Mouse (Mus musculus): Measurements from ENCODE around the gene Brpf3.

Brpf3 gene

DNA sequence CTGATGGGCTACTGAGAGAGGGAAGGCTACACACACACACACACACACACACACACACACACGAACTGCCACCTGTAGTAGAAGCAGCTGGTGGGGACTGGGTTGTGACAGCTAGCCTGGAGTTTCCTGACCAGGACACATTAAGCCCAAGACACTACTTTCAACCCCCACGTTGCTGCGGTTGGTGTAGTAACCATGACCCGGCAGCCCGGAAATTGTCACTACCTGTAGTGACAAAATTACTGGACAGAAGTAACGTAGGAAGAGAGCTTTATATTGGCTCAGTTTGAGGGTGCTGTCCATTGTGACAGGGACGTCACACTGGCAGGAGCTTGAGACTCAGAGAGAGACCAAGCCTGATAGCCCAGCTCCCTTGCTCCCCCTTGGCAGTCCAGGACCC is 71.4 kb downstream of the Brpf3 start:
- no peak for DNase-seq (ENCODE audit: low read depth, low spot score)

DNA sequence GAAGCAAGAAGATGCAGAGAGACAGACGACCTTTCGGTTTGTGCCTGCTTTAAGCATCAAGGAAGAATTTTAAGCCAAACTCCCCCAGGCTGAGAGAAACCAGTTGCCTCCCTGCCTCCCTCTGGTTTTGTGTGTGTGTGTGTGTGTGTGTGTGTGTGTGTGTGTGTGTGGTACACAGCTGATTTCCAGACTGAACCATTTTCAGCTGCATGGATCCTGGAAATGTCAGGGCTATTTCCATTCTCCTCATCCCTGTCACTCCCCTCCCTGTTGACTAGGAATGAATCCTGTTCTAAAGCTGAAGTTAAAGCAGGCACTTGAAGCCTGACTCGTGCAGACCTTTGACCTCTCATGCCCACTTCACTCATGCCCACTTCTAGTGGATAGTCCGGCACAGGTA is 73.3 kb downstream of the Brpf3 start:
- no peak for DNase-seq (ENCODE audit: low read depth, low spot score)

DNA sequence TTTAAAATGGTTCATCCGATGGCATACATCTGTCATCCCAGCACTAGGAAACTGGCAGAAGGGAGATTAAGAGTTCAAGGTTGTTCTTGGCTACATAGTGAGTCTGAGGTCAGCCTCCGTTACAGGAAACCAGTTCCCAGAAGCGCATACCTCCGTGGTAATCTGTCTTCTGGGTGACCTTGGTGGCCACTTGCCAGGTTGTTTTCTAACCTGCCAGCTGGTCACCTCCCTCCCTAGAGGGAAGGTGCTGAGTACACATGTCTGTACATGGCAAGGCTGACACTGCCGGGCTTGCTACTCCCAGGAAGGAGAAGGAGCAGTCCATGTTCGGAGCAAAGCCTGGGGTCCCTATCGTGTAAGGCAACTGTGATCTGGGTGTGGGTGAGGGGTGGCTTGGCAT is 73.9 kb downstream of the Brpf3 start:
- no peak for DNase-seq (ENCODE audit: low read depth, low spot score)

DNA sequence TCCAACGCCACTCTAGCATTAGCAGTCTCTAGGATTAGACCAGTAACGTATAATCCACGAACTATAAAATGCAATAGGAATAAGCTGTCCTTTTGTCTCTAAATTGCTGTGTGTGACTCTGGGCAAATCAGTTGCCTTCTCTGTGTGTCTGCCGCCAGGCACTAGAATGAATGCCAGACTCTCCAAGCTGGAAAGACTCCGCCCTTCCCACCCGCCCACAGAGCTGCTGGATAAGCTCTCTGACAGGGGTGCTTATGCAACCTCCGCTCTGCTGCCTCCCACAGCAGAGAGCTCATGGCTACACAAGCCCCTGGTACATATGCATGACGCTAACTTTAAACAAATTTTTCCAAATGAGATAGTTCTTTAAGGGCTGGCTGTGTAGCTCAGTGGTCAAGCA is 74.4 kb downstream of the Brpf3 start:
- peak; percentile 30 for DNase-seq (ENCODE audit: low read depth, low spot score)

DNA sequence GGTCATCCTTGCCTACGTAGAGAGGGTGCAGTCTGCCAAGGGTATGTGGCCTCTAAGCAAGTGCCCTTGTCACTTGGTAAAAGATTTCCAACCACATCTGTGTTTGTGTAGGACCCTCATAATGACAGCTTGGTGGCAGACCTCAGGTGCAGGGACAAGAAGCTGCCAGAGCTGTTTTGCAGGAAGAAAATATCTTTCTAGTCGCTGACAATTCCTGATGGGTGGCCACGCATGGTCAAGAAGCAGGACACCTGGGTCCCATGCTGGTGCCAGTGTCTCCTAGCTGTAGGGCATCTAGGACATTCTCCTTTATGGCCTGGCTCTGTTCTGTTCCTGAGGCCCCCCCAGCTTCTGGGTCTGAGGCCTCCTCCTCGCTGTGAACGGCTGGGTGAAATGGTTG is 75.4 kb downstream of the Brpf3 start:
- no peak for DNase-seq (ENCODE audit: low read depth, low spot score)

DNA sequence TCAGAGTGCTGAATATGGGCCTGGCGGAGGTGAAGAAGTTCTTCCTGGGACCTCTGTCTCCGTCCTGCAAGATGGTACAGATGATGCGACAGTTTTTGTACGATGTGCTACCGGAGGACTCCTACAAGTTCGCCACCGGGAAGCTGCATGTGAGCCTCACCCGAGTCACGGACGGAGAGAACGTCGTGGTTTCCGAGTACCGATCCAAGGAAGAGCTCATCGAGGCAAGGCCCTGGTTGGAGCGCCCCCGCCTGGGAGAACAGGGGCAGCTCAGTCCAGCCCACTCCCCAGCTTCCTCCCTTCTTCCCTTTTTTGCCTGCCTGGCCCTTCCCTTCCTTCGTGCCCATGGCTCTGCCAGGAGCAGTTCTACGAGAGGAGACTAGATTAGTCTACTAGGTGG is 75.9 kb downstream of the Brpf3 start:
- peak; percentile 27 for DNase-seq (ENCODE audit: low read depth, low spot score)

DNA sequence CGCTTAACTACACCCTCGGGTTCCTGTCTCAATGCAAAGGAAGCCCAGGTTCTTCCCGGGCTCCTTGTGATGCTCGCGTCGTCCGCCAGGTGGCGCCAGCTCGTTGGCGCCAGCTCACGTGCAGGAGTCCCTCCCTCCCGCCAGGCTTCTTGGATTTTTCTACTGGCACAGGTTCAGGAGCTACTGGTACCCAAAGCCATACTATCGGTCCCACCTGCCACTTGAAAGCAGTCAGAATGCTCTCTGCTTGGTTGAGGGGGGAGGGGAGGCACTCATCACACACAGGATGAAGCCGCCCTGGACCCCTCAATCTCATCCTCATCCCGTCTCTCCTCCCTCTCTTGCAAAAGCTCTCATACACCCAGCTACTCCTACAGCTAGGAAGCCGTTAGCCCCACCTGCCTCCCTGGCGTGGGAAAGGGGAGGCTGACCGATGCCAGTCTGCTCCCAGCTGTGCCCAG is 79.1 kb downstream of the Brpf3 start:
- DNase-seq (ENCODE audit: low read depth, low spot score) = peak; percentile 88

GRCm38 (mm10) chr17:28882316-28882715 is 81.4 kb downstream of the Brpf3 start:
- peak; percentile 44 for DNase-seq (ENCODE audit: low read depth, low spot score)

- DNase-seq (ENCODE audit: low read depth, low spot score) = no peak
Measured at GRCm38 (mm10) chr17:28882810-28883209, 81.9 kb downstream of the Brpf3 start.

DNA sequence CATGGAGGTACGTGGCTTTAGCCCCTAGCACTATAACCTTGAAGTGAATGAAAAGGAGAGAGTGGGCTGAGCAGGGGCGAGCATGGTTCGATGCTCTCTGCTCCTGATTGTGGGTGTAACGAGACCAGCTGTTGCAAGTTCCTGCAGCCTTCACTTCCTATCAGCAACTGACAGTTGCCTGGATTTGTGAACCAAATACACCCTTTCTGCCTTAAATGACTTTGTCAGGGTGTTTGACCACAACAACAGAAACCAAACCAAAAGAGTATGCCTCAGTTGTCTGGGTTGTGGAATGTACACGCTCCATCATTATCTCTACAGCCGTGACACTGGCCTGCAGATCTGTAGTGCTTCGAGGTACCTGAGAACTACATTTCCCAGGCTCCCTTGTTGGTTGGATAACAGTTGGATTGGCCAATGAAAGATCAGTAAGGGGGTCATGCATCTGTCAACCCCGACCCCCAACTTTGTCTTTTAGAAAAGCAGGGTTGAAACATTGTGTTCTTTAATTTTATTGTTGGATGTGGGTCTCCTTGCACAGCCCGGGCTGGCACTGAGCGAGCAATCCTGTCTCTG is 83.1 kb downstream of the Brpf3 start:
- DNase-seq (ENCODE audit: low read depth, low spot score) = no peak

DNA sequence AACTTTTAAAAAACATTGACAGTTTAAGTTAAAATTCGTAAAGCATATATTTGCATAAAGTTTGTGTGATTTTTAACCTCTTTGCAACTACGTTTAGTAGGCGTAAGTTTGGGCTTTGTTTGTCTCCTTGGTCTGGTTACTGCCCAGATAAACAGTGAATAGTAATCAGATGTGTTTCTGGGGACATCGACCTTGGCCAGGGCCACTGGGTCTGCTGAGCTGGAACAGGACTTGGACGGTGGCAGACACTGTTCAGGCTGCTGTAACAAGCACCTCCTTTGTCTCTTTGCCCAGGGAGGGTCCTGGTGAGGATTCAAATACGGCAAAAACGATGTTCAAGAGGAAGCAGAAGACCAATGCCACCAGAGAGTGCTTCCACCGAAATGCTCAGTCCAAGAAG is 84.3 kb downstream of the Brpf3 start:
- DNase-seq (ENCODE audit: low read depth, low spot score) = no peak

DNA sequence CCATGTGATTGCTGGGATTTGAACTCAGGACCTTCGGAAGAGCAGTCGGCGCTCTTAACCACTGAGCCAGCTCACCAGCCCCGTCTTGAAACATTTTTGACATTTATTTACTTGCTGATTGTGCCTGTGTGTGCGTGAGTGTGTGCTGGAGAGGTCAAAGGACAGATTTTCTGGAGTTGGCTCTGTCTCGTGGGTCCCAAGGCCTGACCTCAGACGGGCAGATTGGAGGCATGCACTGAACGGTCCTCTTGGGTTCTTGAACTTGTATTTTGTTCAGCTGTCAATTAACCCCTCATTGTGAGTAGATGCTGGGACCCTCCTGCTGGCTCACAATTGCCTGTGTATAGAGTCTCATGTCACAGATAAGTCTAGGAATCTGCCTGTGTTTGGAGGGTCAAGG is 85.4 kb downstream of the Brpf3 start:
- DNase-seq (ENCODE audit: low read depth, low spot score) = no peak
